Mouse (Mus musculus): ENCODE data around the gene Pelo. TPM values are rescaled to one million over a fixed set of nuclear protein-coding genes. Genes with fewer than 3 reads are reported as not detected.

Gene Pelo
- polyA plus RNA-seq (2012; ENCODE audit: insufficient read depth, insufficient read length, low replicate concordance, missing spikeins): not detected in 2 replicates

GRCm38 (mm10) chr13:115090069-115090976 is at the start of gene Pelo:
Gene Pelo, minus strand, starts transcription at chr13:115090186.
- no peak within 1 kb of the TSS; the same call in 1 of the 2 replicates for H3K27ac ChIP-seq (ENCODE audit: insufficient read depth, low read depth, low read length)
- WGBS: under 1% methylated on average over 60 of the region's 60 CpGs
- TF ChIP-seq CTCF (IDR thresholded peaks at IDR 0.05; ENCODE audit: insufficient read depth, low read depth, low read length) (no peak), POLR2A (IDR thresholded peaks at IDR 0.05; ENCODE audit: insufficient read depth, low read depth, low read length) (peak; percentile 85)
- H3K4me3 ChIP-seq (ENCODE audit: insufficient read depth, low read depth, low read length): peak within 1 kb of the TSS; percentile 57
- H3K4me1 ChIP-seq (ENCODE audit: control insufficient read depth, insufficient read depth, low read length): peaks cover 10% of the 10 kb centered on the region; the same call in 1 of the 2 replicates

DNA sequence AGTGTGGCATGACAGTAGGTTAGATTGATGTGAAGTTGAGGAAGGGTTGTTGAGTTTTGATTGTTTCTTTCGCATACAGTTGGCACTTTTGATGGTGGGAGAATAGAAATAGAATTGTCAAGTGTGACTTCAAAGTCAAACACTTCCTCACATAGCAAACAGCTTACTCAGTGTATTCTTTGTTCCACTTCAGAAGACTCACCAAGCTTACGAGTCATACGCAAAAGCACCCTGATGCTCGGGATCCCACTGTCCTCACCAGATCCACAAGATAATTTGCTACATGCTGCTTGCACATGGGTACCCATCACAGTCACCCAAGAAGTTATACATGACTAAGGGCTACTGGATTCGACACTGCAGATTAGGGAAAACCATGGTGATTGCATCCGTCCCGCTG is 48.5 kb upstream of the Pelo start:
- H3K4me3 ChIP-seq (ENCODE audit: insufficient read depth, low read depth, low read length): no peak overlapping the region
- H3K4me1 ChIP-seq (ENCODE audit: control insufficient read depth, insufficient read depth, low read length): no peaks in the 10 kb centered on the region
- WGBS: 94% methylated on average over 7 of the region's 7 CpGs
- TF ChIP-seq CTCF (IDR thresholded peaks at IDR 0.05; ENCODE audit: insufficient read depth, low read depth, low read length) (no peak), POLR2A (IDR thresholded peaks at IDR 0.05; ENCODE audit: insufficient read depth, low read depth, low read length) (no peak)
- no peak overlapping the region for H3K27ac ChIP-seq (ENCODE audit: insufficient read depth, low read depth, low read length)

- no peaks in the 10 kb centered on the region for H3K4me1 ChIP-seq (ENCODE audit: control insufficient read depth, insufficient read depth, low read length)
- H3K4me3 ChIP-seq (ENCODE audit: insufficient read depth, low read depth, low read length): no peak overlapping the region
- TF ChIP-seq POLR2A (IDR thresholded peaks at IDR 0.05; ENCODE audit: insufficient read depth, low read depth, low read length) (no peak), CTCF (IDR thresholded peaks at IDR 0.05; ENCODE audit: insufficient read depth, low read depth, low read length) (no peak)
- 89% methylated on average over 3 of the region's 3 CpGs for WGBS
- H3K27ac ChIP-seq (ENCODE audit: insufficient read depth, low read depth, low read length): no peak overlapping the region
These were observed 46.8 kb upstream of the Pelo start for GRCm38 (mm10) chr13:115136761-115137160.

DNA sequence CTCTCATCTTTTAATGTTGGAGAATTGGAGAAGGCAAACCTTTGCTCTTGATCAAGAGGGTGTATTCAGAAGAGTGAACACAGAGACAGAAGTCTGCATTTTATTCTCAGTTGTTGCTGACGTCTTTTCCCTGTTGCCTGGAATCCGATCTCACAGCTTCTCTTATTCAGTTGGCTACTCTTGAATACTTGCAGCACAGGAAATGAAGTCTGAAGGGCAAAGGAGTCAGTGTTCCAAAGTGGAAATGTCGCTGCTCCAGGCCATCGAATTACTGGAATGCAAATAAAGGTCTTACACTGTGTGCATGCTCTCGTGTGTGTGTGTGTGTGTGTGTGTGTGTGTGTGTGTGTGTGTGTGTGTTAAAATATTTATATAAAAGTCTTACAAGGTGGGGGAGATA is 42.4 kb upstream of the Pelo start:
- H3K27ac ChIP-seq (ENCODE audit: insufficient read depth, low read depth, low read length): no peak overlapping the region
- no peaks in the 10 kb centered on the region for H3K4me1 ChIP-seq (ENCODE audit: control insufficient read depth, insufficient read depth, low read length)
- TF ChIP-seq CTCF (IDR thresholded peaks at IDR 0.05; ENCODE audit: insufficient read depth, low read depth, low read length) (no peak), POLR2A (IDR thresholded peaks at IDR 0.05; ENCODE audit: insufficient read depth, low read depth, low read length) (no peak)
- 31% methylated on average over 5 of the region's 5 CpGs for WGBS
- no peak overlapping the region for H3K4me3 ChIP-seq (ENCODE audit: insufficient read depth, low read depth, low read length)

DNA sequence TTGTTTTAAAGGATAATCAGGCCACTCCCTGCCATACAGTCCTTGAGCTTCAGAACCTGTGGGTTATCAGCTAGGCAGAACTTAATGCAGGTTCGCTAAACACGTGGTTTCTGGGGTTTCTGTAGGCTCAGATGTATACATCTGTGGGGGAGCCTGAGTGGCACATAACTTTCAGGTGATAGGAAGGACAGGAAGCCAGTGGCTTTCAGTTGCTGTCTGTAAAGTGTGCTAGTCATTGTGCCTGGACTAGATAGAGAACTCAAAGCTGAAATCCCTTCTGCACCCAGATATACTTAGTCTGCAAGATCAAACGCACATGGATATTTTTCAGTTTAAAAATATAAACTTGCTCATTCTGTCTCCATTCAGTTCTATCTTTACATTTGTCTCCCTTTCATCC is 41.4 kb upstream of the Pelo start:
- H3K4me1 ChIP-seq (ENCODE audit: control insufficient read depth, insufficient read depth, low read length): no peaks in the 10 kb centered on the region
- TF ChIP-seq POLR2A (IDR thresholded peaks at IDR 0.05; ENCODE audit: insufficient read depth, low read depth, low read length) (no peak), CTCF (IDR thresholded peaks at IDR 0.05; ENCODE audit: insufficient read depth, low read depth, low read length) (no peak)

DNA sequence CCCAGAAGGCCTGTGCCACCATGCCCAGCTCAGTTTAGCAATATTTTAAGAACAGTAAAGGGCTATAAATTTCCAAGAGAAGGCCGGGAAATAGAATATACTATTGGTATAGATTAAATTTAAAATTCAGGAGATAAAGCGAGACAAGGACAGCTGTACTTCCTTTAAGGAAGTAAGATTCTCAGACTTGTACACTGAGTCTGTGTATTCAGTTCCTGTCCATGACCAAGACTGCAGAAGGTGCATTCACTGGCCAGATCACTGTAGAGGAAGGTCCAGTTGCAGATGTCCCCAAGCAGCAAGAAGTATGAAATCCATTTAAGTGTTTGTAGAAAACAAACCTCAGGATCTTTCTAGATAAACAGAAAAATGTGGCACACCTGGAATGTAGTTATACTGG is 40.0 kb upstream of the Pelo start:
- TF ChIP-seq POLR2A (IDR thresholded peaks at IDR 0.05; ENCODE audit: insufficient read depth, low read depth, low read length) (no peak), CTCF (IDR thresholded peaks at IDR 0.05; ENCODE audit: insufficient read depth, low read depth, low read length) (no peak)
- WGBS: 94% methylated on average over 2 of the region's 2 CpGs
- H3K4me3 ChIP-seq (ENCODE audit: insufficient read depth, low read depth, low read length): no peak overlapping the region

More for the DNA sequence above, 41.4 kb upstream of the Pelo start:
- 74% methylated on average over 3 of the region's 3 CpGs for WGBS
- Histone ChIP-seq H3K4me3 (ENCODE audit: insufficient read depth, low read depth, low read length) (no peak overlapping the region), H3K27ac (ENCODE audit: insufficient read depth, low read depth, low read length) (no peak overlapping the region)

GRCm38 (mm10) chr13:115127826-115128225 is 37.8 kb upstream of the Pelo start:
- H3K4me3 ChIP-seq (ENCODE audit: insufficient read depth, low read depth, low read length): no peak overlapping the region
- WGBS: 64% methylated on average over 1 of the region's 1 CpGs

More for the DNA sequence above, 40.0 kb upstream of the Pelo start:
- no peak overlapping the region for H3K27ac ChIP-seq (ENCODE audit: insufficient read depth, low read depth, low read length)
- H3K4me1 ChIP-seq (ENCODE audit: control insufficient read depth, insufficient read depth, low read length): no peaks in the 10 kb centered on the region

GRCm38 (mm10) chr13:115126534-115126933 is 36.5 kb upstream of the Pelo start:
- 89% methylated on average over 2 of the region's 2 CpGs for WGBS
- no peak overlapping the region for H3K4me3 ChIP-seq (ENCODE audit: insufficient read depth, low read depth, low read length)
- TF ChIP-seq CTCF (IDR thresholded peaks at IDR 0.05; ENCODE audit: insufficient read depth, low read depth, low read length) (no peak), POLR2A (IDR thresholded peaks at IDR 0.05; ENCODE audit: insufficient read depth, low read depth, low read length) (no peak)
- H3K27ac ChIP-seq (ENCODE audit: insufficient read depth, low read depth, low read length): no peak overlapping the region
- H3K4me1 ChIP-seq (ENCODE audit: control insufficient read depth, insufficient read depth, low read length): no peaks in the 10 kb centered on the region

More at GRCm38 (mm10) chr13:115127826-115128225, 37.8 kb upstream of the Pelo start:
- TF ChIP-seq CTCF (IDR thresholded peaks at IDR 0.05; ENCODE audit: insufficient read depth, low read depth, low read length) (no peak), POLR2A (IDR thresholded peaks at IDR 0.05; ENCODE audit: insufficient read depth, low read depth, low read length) (no peak)
- Histone ChIP-seq H3K4me1 (ENCODE audit: control insufficient read depth, insufficient read depth, low read length) (no peaks in the 10 kb centered on the region), H3K27ac (ENCODE audit: insufficient read depth, low read depth, low read length) (no peak overlapping the region)

- no peak overlapping the region for H3K4me3 ChIP-seq (ENCODE audit: insufficient read depth, low read depth, low read length)
- TF ChIP-seq CTCF (IDR thresholded peaks at IDR 0.05; ENCODE audit: insufficient read depth, low read depth, low read length) (no peak), POLR2A (IDR thresholded peaks at IDR 0.05; ENCODE audit: insufficient read depth, low read depth, low read length) (no peak)
- H3K27ac ChIP-seq (ENCODE audit: insufficient read depth, low read depth, low read length): no peak overlapping the region
- 83% methylated on average over 4 of the region's 4 CpGs for WGBS
- H3K4me1 ChIP-seq (ENCODE audit: control insufficient read depth, insufficient read depth, low read length): no peaks in the 10 kb centered on the region
These were observed 35.1 kb upstream of the Pelo start for GRCm38 (mm10) chr13:115125130-115125529.
